8 mouse cellular contexts compared by ENCODE assay signal in the genomic region with DNA sequence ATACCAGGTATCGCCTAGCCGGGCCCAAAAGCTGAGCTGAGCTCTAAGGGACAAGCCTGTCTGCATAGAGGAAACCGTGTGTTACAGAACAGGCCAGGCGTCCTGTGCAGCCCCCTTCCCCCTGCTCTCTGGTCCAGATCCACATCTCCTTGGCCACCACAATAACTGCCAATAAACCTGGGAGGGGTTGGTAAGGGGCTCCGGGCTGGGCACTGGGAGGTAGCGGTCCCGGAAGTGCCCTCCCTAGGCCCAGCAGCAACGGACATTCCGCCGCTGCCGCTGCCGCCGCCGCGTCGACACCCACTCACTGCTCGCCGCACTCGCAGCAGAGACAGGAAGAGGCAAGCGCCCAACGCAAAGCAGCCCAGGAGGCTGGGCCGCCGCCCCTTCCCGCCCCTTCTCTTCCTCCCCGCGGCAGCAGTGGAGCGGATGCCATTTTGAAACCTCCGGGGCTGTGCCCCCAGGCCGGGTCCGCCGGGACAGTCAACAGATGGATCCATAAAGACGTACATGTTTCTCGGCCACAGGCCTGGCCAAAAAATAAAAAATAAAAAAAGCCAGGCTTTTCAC. TPM values are rescaled to one million over a fixed set of nuclear protein-coding genes. Genes with fewer than 3 reads are reported as not detected.
A peak's percentile ranks its signal among the peaks of the same experiment; 100 is the strongest.
DNase-seq lines count a peak whose midpoint lies in the region; ATAC-seq and TF ChIP-seq lines count a peak whose summit lies in the region.

No protein-coding gene starts in this region.

- H3K9ac ChIP-seq in intestine, postnatal 0 days (ENCODE audit: low read depth, low read length), result peak overlapping the region; percentile 87
- peak overlapping the region; percentile 93 for H3K9ac ChIP-seq in limb, embryonic 13.5 days
- H3K9ac ChIP-seq in midbrain, embryonic 13.5 days (replicated peaks), result peak overlapping the region; percentile 97

- TF ChIP-seq CTCF in intestine, postnatal 0 days (IDR thresholded peaks at IDR 0.05; ENCODE audit: low read depth), result no peak

- peak overlapping the region; percentile 97 for H3K4me2 ChIP-seq in intestine, postnatal 0 days (replicated peaks; ENCODE audit: low read depth)
- H3K4me2 ChIP-seq in limb, embryonic 13.5 days (replicated peaks), result peak overlapping the region; percentile 100
- H3K4me2 ChIP-seq in midbrain, embryonic 13.5 days (replicated peaks), result peak overlapping the region; percentile 90

- DNase-seq in cerebellum, adult 11-12 months, result peak; percentile 65
- peak; percentile 85 for DNase-seq in embryonic facial prominence, embryonic 10.5 days (ENCODE audit: low spot score)
- DNase-seq in heart, adult 11 months, result peak; percentile 99
- DNase-seq in spleen, adult 18-20 months, result peak; percentile 83 to 84

- peaks cover 33% of the 10 kb centered on the region for H3K36me3 ChIP-seq in embryonic facial prominence, embryonic 10.5 days (replicated peaks)
- no peaks in the 10 kb centered on the region; the same call in 1 of the 2 replicates for H3K36me3 ChIP-seq in intestine, postnatal 0 days (ENCODE audit: control insufficient read depth, insufficient read depth)
- peaks cover 24% of the 10 kb centered on the region; the same call in 1 of the 2 replicates for H3K36me3 ChIP-seq in limb, embryonic 13.5 days
- H3K36me3 ChIP-seq in midbrain, embryonic 13.5 days, result no peaks in the 10 kb centered on the region

- peak overlapping the region; percentile 95 for H3K4me3 ChIP-seq in embryonic facial prominence, embryonic 10.5 days
- H3K4me3 ChIP-seq in intestine, postnatal 0 days (ENCODE audit: low read depth, low read length), result peak overlapping the region; percentile 95
- peak overlapping the region; percentile 92 for H3K4me3 ChIP-seq in limb, embryonic 13.5 days
- H3K4me3 ChIP-seq in midbrain, embryonic 13.5 days (replicated peaks), result peak overlapping the region; percentile 87

- no peaks in the 10 kb centered on the region for H3K27me3 ChIP-seq in embryonic facial prominence, embryonic 10.5 days (replicated peaks; ENCODE audit: low read depth, poor library complexity, severe bottlenecking)
- H3K27me3 ChIP-seq in intestine, postnatal 0 days (replicated peaks; ENCODE audit: control insufficient read depth, insufficient read depth, low read length), result no peaks in the 10 kb centered on the region
- H3K27me3 ChIP-seq in limb, embryonic 13.5 days, result no peaks in the 10 kb centered on the region
- no peaks in the 10 kb centered on the region for H3K27me3 ChIP-seq in midbrain, embryonic 13.5 days

- no peaks in the 10 kb centered on the region for H3K9me3 ChIP-seq in embryonic facial prominence, embryonic 10.5 days
- no peaks in the 10 kb centered on the region for H3K9me3 ChIP-seq in intestine, postnatal 0 days (ENCODE audit: control insufficient read depth)
- no peaks in the 10 kb centered on the region for H3K9me3 ChIP-seq in limb, embryonic 13.5 days
- H3K9me3 ChIP-seq in midbrain, embryonic 13.5 days, result no peaks in the 10 kb centered on the region

- ATAC-seq in cerebellum, adult (ENCODE audit: insufficient number of reproducible peaks, low FRiP score, low TSS enrichment), result no peak
- peak; percentile 14; the same call in 1 of the 2 replicates for ATAC-seq in intestine, postnatal 0 days
- ATAC-seq in limb, embryonic 13.5 days (ENCODE audit: low FRiP score, low read depth), result peak; percentile 16; the same call in 1 of the 2 replicates
- no peak for ATAC-seq in midbrain, embryonic 13.5 days

- WGBS in embryonic facial prominence, embryonic 10.5 days, result 2% methylated on average over 33 of the region's 33 CpGs
- WGBS in intestine, postnatal 0 days, result 2% methylated on average over 33 of the region's 33 CpGs
- WGBS in limb, embryonic 13.5 days, result 1% methylated on average over 31 of the region's 33 CpGs
- WGBS in midbrain, embryonic 13.5 days, result under 1% methylated on average over 33 of the region's 33 CpGs

- H3K4me1 ChIP-seq in embryonic facial prominence, embryonic 10.5 days, result peaks cover 94% of the 10 kb centered on the region
- H3K4me1 ChIP-seq in intestine, postnatal 0 days (replicated peaks; ENCODE audit: control insufficient read depth, insufficient read depth, low read length), result 0 out of 2 replicates have a peak, but pooled peaks cover 16% of the 10 kb centered on the region
- peaks cover 74% of the 10 kb centered on the region for H3K4me1 ChIP-seq in limb, embryonic 13.5 days
- H3K4me1 ChIP-seq in midbrain, embryonic 13.5 days (replicated peaks), result peaks cover 83% of the 10 kb centered on the region

- H3K27ac ChIP-seq in embryonic facial prominence, embryonic 10.5 days (replicated peaks), result peak overlapping the region; percentile 96
- peak overlapping the region; percentile 83 for H3K27ac ChIP-seq in intestine, postnatal 0 days (ENCODE audit: low read depth, low read length)
- peak overlapping the region; percentile 88 for H3K27ac ChIP-seq in limb, embryonic 13.5 days
- peak overlapping the region; percentile 98 for H3K27ac ChIP-seq in midbrain, embryonic 13.5 days

RNA-seq across cellular contexts. Expression of a gene that starts 2.0 kb away (rescaled TPM):
- 334 and 363 TPM in 2 replicates for polyA plus RNA-seq in embryonic facial prominence, embryonic 10.5 days (2016; fragmentation: Nextera tagmentation; extraction: Ambion mirVana)
- 245 and 265 TPM in 2 replicates for polyA plus RNA-seq in intestine, postnatal 0 days (2015; fragmentation: Nextera tagmentation; extraction: Ambion mirVana)
- 383 and 392 TPM in 2 replicates for polyA plus RNA-seq in limb, embryonic 13.5 days (2015; fragmentation: Nextera tagmentation; extraction: Ambion mirVana)
- 399 and 416 TPM in 2 replicates for polyA plus RNA-seq in midbrain, embryonic 13.5 days (2015; fragmentation: Nextera tagmentation; extraction: Ambion mirVana)

RNA-seq across cellular contexts. Expression of a gene that starts 24.1 kb away (rescaled TPM):
- 2.7 TPM in 2 replicates for polyA plus RNA-seq in embryonic facial prominence, embryonic 10.5 days (2016; fragmentation: Nextera tagmentation; extraction: Ambion mirVana)
- 37.1 and 37.3 TPM in 2 replicates for polyA plus RNA-seq in intestine, postnatal 0 days (2015; fragmentation: Nextera tagmentation; extraction: Ambion mirVana)
- polyA plus RNA-seq in limb, embryonic 13.5 days (2015; fragmentation: Nextera tagmentation; extraction: Ambion mirVana), result 8.0 and 8.6 TPM in 2 replicates
- polyA plus RNA-seq in midbrain, embryonic 13.5 days (2015; fragmentation: Nextera tagmentation; extraction: Ambion mirVana), result 2.3 and 2.7 TPM in 2 replicates

RNA-seq across cellular contexts. Expression of a gene that starts 36.2 kb away (rescaled TPM):
- polyA plus RNA-seq in embryonic facial prominence, embryonic 10.5 days (2016; fragmentation: Nextera tagmentation; extraction: Ambion mirVana), result 5.6 and 6.6 TPM in 2 replicates
- 15.5 and 15.6 TPM in 2 replicates for polyA plus RNA-seq in intestine, postnatal 0 days (2015; fragmentation: Nextera tagmentation; extraction: Ambion mirVana)
- polyA plus RNA-seq in limb, embryonic 13.5 days (2015; fragmentation: Nextera tagmentation; extraction: Ambion mirVana), result 4.3 and 5.3 TPM in 2 replicates
- 18.7 and 22.0 TPM in 2 replicates for polyA plus RNA-seq in midbrain, embryonic 13.5 days (2015; fragmentation: Nextera tagmentation; extraction: Ambion mirVana)

RNA-seq across cellular contexts. Expression of a gene that starts 45.7 kb away (rescaled TPM):
- polyA plus RNA-seq in embryonic facial prominence, embryonic 10.5 days (2016; fragmentation: Nextera tagmentation; extraction: Ambion mirVana), result 59.7 and 72.1 TPM in 2 replicates
- polyA plus RNA-seq in intestine, postnatal 0 days (2015; fragmentation: Nextera tagmentation; extraction: Ambion mirVana), result 36.9 and 38.9 TPM in 2 replicates
- 44.3 and 49.5 TPM in 2 replicates for polyA plus RNA-seq in limb, embryonic 13.5 days (2015; fragmentation: Nextera tagmentation; extraction: Ambion mirVana)
- polyA plus RNA-seq in midbrain, embryonic 13.5 days (2015; fragmentation: Nextera tagmentation; extraction: Ambion mirVana), result 13.5 and 14.7 TPM in 2 replicates

RNA-seq across cellular contexts. Expression of a gene that starts 46.3 kb away (rescaled TPM):
- polyA plus RNA-seq in embryonic facial prominence, embryonic 10.5 days (2016; fragmentation: Nextera tagmentation; extraction: Ambion mirVana), result 3.4 and 4.3 TPM in 2 replicates
- polyA plus RNA-seq in intestine, postnatal 0 days (2015; fragmentation: Nextera tagmentation; extraction: Ambion mirVana), result 1.6 and 1.9 TPM in 2 replicates
- polyA plus RNA-seq in limb, embryonic 13.5 days (2015; fragmentation: Nextera tagmentation; extraction: Ambion mirVana), result 0.74 and 1.0 TPM in 2 replicates
- polyA plus RNA-seq in midbrain, embryonic 13.5 days (2015; fragmentation: Nextera tagmentation; extraction: Ambion mirVana), result 2.4 and 2.7 TPM in 2 replicates

Comparison
In these comparisons a context has a peak if more than half of its experiments do, and no peak if none do; other contexts are left out.
1. ATAC-seq: peak in intestine, postnatal 0 days (single experiment) and limb, embryonic 13.5 days (single experiment); none in cerebellum, adult (single experiment) and midbrain, embryonic 13.5 days (single experiment).
2. Peak in every context shown above with its lines, with median percentiles within 50 percentile points of each other: DNase-seq, H3K27ac ChIP-seq, H3K4me3 ChIP-seq, H3K4me2 ChIP-seq and H3K9ac ChIP-seq.